Mouse (Mus musculus) stomach, postnatal 0 days (tissue): Measurements from ENCODE around the gene Gsx1. TPM values are rescaled to one million over a fixed set of nuclear protein-coding genes. Genes with fewer than 3 reads are reported as not detected.

ENCODE experiments used
- ATAC-seq: fragments of 200-750 bp; cut with Nextera tagmentation; 2 replicates; pipeline ENCODE4 v1.8.0; 2017; ENCODE audit not compliant: low FRiP score, low TSS enrichment
- DNase-seq: peaks from one replicate; pipeline ENCODE4 v3.0.0-alpha.2; 2016; ENCODE audit warnings: low spot score
- H3K27ac ChIP-seq: fragments of 300-500 bp; sonication (generic); replicated peaks from 2 replicates; pipeline ENCODE4 v1.5.1; 2014; ENCODE audit warnings: mild to moderate bottlenecking, control low read depth
- H3K27me3 ChIP-seq: fragments of 300-500 bp; sonication (generic); 2 replicates; pipeline ENCODE4 v1.6.1; 2014; ENCODE audit warnings: low read length; ENCODE audit not compliant: control insufficient read depth, insufficient read depth
- H3K36me3 ChIP-seq: fragments of 300-500 bp; sonication (generic); 2 replicates; pipeline ENCODE4 v1.6.1; 2014; ENCODE audit warnings: low read length, mixed read lengths; ENCODE audit not compliant: control insufficient read depth, insufficient read depth
- H3K4me1 ChIP-seq: fragments of 300-500 bp; sonication (generic); replicated peaks from 2 replicates; pipeline ENCODE4 v1.6.1; 2014; ENCODE audit warnings: antibody characterized with exemption; ENCODE audit not compliant: control insufficient read depth, insufficient read depth
- H3K4me2 ChIP-seq: fragments of 300-500 bp; sonication (generic); replicated peaks from 2 replicates; pipeline ENCODE4 v1.6.1; 2014; ENCODE audit warnings: low read depth, mild to moderate bottlenecking, control low read depth, moderate library complexity
- H3K4me3 ChIP-seq: fragments of 300-500 bp; sonication (generic); 2 replicates; pipeline ENCODE4 v1.5.1; 2014; ENCODE audit warnings: low read depth, low read length, control low read depth
- H3K9ac ChIP-seq: fragments of 300-500 bp; sonication (generic); 2 replicates; pipeline ENCODE4 v1.6.1; 2014; ENCODE audit warnings: mild to moderate bottlenecking, low read length, control low read depth, mixed read lengths
- H3K9me3 ChIP-seq: fragments of 300-500 bp; sonication (generic); 2 replicates; pipeline ENCODE4 v1.6.1; 2016; ENCODE audit warnings: low read length; ENCODE audit not compliant: control insufficient read depth
- CTCF ChIP-seq: IDR thresholded peaks from 2 replicates; pipeline ENCODE4 v1.5.1; 2016; ENCODE audit warnings: antibody characterized with exemption, low read depth, mild to moderate bottlenecking, moderate library complexity
- EP300 ChIP-seq: optimal IDR thresholded peaks from 2 replicates; pipeline ENCODE3; 2016; ENCODE audit warnings: antibody characterized with exemption
- WGBS: fragments of 180-500 bp; shearing (Covaris S2); extraction: QIAGEN DNeasy Blood & Tissue Kit; methylation state at CpG from one replicate; pipeline ENCODE4 v1.1.7; 2014; 5-methylcytosine and 5-hydroxymethylcytosine counted together
- polyA plus RNA-seq: library from polyadenylated mRNA; unstranded; fragments of >200 nt; fragmentation: Nextera tagmentation; extraction: Ambion mirVana; gene quantifications from 2 replicates; pipeline ENCODE4 v1.2.1, GENCODE M21; 2015

The Gsx1 gene
- polyA plus RNA-seq, 1 experiment from 2014 or later = not detected

DNA sequence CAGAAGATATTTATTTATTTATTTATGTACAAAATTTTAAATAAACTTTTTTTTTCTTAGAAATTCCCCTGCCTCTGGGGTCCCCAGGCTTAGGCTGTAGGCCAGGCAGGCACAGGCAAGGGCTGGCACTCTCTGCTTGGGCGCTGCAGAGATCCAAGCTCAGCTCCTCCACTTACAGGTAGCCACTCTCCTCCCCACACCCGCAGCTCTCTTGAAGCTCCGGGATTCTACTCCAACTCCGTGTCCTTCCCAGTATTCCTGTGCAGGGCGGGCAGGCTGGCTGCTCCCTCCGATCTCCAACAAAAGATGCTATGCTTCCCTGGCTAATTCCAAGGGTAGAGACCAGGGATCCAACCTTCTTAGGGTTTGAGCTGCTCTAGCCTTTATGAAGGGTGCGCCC, 2.4 kb downstream of the Gsx1 start:
- H3K27ac ChIP-seq = no peak overlapping the region
- H3K9ac ChIP-seq = no peak overlapping the region
- H3K4me3 ChIP-seq = no peak overlapping the region
- TF ChIP-seq EP300 (no peak), CTCF (no peak)
- WGBS = 3% methylated on average over 7 of the region's 7 CpGs
- H3K4me2 ChIP-seq = no peak overlapping the region
- peaks cover 64% of the 10 kb centered on the region for H3K27me3 ChIP-seq
- no peaks in the 10 kb centered on the region for H3K36me3 ChIP-seq
- ATAC-seq = no peak
- DNase-seq = no peak
- H3K9me3 ChIP-seq = no peaks in the 10 kb centered on the region
- H3K4me1 ChIP-seq = peaks cover 2% of the 10 kb centered on the region; the same call in 1 of the 2 replicates

DNA sequence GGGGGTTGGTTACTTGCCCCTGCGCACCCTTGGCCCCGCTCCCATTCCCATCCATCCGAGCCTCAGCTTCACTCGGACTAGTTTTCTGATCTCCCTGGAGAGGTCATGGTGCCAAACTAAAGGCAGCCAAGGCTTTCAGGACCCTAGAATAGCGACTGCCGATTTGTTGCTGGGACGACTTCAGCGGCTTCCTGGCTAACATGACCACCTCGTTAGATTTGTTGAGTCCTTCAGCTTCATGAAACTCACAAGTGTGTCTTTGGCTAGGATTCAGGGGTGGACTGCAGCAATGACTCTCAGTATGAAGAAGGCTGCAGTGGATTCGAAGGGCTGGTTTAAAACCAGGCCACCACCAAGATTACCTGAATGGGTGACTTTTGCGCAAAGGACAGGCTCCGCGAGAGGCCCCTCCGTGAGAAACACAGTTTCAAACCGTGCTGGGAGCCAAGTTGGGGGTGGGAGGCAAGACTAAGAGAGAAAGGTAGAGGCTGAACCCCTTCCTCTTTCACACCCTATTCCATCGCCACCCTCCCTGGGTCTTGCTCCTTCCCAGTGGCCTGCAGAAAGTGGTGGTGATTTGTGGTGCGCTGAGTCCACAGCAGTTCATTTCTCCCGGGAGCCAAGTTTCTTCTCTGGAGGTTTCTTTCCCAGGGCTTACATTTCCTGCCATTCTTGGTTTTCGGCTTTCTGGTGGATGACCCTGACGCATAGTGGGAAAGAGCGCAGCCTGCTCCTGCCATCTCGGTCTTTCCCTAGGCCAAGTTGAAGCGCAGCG, 3.5 kb downstream of the Gsx1 start:
- Histone ChIP-seq H3K4me3 (no peak overlapping the region), H3K9me3 (no peaks in the 10 kb centered on the region), H3K27ac (no peak overlapping the region), H3K27me3 (peaks cover 60% of the 10 kb centered on the region), H3K36me3 (no peaks in the 10 kb centered on the region), H3K4me2 (no peak overlapping the region), H3K4me1 (no peaks in the 10 kb centered on the region; the same call in 1 of the 2 replicates), H3K9ac (no peak overlapping the region)
- DNase-seq = no peak
- 2% methylated on average over 24 of the region's 24 CpGs for WGBS
- no peak for ATAC-seq
- TF ChIP-seq CTCF (no peak), EP300 (no peak)

DNA sequence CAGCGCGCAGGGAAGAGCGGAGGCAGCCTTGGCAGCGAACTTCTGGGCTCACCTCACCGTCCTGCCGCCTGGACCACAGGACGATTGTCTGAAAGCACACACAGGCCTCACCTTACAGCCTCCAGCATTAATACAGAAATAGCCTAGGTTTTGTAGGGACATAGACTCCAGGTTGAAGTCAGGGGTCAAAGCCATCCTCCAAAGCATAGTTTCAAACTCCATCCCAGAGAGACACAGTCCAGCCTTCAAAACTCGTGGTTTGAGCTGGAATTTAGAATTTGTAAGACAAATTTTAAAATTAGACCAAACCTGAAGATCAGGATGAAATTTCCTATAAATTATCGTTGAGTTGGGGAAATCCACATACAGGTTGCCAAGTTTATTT, 4.1 kb downstream of the Gsx1 start:
- H3K4me1 ChIP-seq = no peaks in the 10 kb centered on the region; the same call in 1 of the 2 replicates
- H3K9me3 ChIP-seq = no peaks in the 10 kb centered on the region
- 3% methylated on average over 9 of the region's 9 CpGs for WGBS
- no peak overlapping the region for H3K9ac ChIP-seq
- TF ChIP-seq CTCF (no peak), EP300 (no peak)
- ATAC-seq = no peak
- no peak for DNase-seq
- H3K27ac ChIP-seq = no peak overlapping the region
- H3K4me3 ChIP-seq = no peak overlapping the region
- peaks cover 56% of the 10 kb centered on the region for H3K27me3 ChIP-seq
- H3K36me3 ChIP-seq = no peaks in the 10 kb centered on the region
- no peak overlapping the region for H3K4me2 ChIP-seq

DNA sequence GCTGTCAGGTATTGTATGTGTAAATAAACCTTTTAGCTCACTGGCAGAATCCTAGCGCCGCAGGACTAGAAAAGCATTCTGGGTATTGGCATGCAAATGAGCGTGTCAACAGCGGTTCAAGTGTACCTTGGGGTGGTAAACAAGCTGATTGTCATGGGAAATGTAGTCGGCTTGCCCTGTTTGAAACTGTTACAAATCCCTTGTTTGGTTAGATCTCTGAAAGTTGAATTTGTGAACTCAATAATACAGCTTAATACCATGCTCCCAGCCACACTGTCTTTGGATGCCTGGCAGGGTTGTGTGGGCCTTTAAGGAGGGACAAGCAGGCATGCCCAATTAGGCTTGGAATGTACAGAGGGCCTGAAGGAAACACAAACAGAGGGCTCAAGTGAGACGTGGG, 16.4 kb downstream of the Gsx1 start:
- H3K4me1 ChIP-seq = no peaks in the 10 kb centered on the region
- ATAC-seq (no peak), DNase-seq (no peak)
- 16% methylated on average over 6 of the region's 6 CpGs for WGBS
- H3K9ac ChIP-seq = no peak overlapping the region
- no peaks in the 10 kb centered on the region for H3K9me3 ChIP-seq
- no peak overlapping the region for H3K4me3 ChIP-seq
- TF ChIP-seq CTCF (no peak), EP300 (no peak)
- no peaks in the 10 kb centered on the region for H3K36me3 ChIP-seq
- H3K27me3 ChIP-seq = no peaks in the 10 kb centered on the region
- H3K27ac ChIP-seq = no peak overlapping the region
- H3K4me2 ChIP-seq = no peak overlapping the region

- ATAC-seq (no peak), DNase-seq (no peak)
- Histone ChIP-seq H3K4me3 (no peak overlapping the region), H3K4me1 (no peaks in the 10 kb centered on the region), H3K36me3 (no peaks in the 10 kb centered on the region), H3K9ac (no peak overlapping the region), H3K4me2 (no peak overlapping the region), H3K27ac (no peak overlapping the region), H3K9me3 (no peaks in the 10 kb centered on the region), H3K27me3 (no peaks in the 10 kb centered on the region)
- WGBS = 94% methylated on average over 20 of the region's 20 CpGs
- no peak for TF ChIP-seq EP300
- no peak for TF ChIP-seq CTCF
These were observed 19.4 kb downstream of the Gsx1 start for GRCm38 (mm10) chr5:147207852-147208251.

DNA sequence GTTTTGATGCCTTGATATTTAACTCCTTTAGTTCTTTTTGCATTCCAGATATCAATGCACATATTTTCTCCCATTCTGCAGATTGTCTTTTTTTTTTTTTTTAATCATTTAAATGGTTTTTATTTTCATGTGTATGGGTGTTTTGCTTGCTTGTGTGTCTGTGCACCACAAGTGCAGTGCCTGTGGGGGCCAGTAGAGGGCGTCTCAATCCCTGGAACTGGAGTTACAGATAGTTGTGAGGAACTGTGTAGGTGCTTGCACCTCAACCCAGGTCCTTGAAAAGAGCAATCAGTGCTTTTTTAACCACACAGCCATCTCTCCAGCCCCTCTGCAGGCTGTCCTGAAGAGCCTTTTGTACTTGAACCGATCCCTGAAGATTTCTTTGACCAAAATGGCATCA, 20.0 kb downstream of the Gsx1 start:
- H3K36me3 ChIP-seq = no peaks in the 10 kb centered on the region

More for the DNA sequence above, 20.0 kb downstream of the Gsx1 start:
- Histone ChIP-seq H3K9me3 (no peaks in the 10 kb centered on the region), H3K4me1 (no peaks in the 10 kb centered on the region), H3K4me3 (no peak overlapping the region), H3K4me2 (no peak overlapping the region), H3K27me3 (no peaks in the 10 kb centered on the region), H3K9ac (no peak overlapping the region), H3K27ac (no peak overlapping the region)
- no peak for TF ChIP-seq EP300
- TF ChIP-seq CTCF = peak; percentile 15; the same call in 1 of the 2 replicates
- 60% methylated on average over 2 of the region's 2 CpGs for WGBS
- ATAC-seq (no peak), DNase-seq (no peak)
